Mouse (Mus musculus) myocyte (in vitro differentiated cells): ENCODE results near the gene Olfr901. TPM values are rescaled to one million over a fixed set of nuclear protein-coding genes. Genes with fewer than 3 reads are reported as not detected.
"Not testable (repeated sequence)": the region's sequence is repeated elsewhere in the genome, so short reads cannot be mapped to it uniquely, and the experiment has no call there.

Experiments used
- H3K27me3 ChIP-seq: one replicate; pipeline ENCODE4 v1.6.1; 2011; ENCODE audit not compliant: control insufficient read depth, insufficient read depth, insufficient read length
- H3K36me3 ChIP-seq: one replicate; pipeline ENCODE4 v1.6.1; 2011; ENCODE audit not compliant: control insufficient read depth, insufficient read depth
- H3K4me2 ChIP-seq: one replicate; pipeline ENCODE4 v1.6.1; 2011; ENCODE audit warnings: low read depth, control low read depth
- H3K4me3 ChIP-seq: one replicate; pipeline ENCODE4 v1.5.1; 2011; ENCODE audit warnings: mild to moderate bottlenecking, control low read depth, moderate library complexity
- H3K79me2 ChIP-seq: one replicate; pipeline ENCODE4 v1.6.1; 2011; ENCODE audit not compliant: control insufficient read depth, insufficient read depth
- H3ac ChIP-seq: one replicate; pipeline ENCODE4 v1.6.1; 2011; ENCODE audit not compliant: control insufficient read depth, insufficient read length
- CEBPB ChIP-seq: IDR thresholded peaks from 2 replicates; pipeline ENCODE4 v1.6.1; 2011; ENCODE audit warnings: mild to moderate bottlenecking, moderate library complexity; ENCODE audit not compliant: poor library complexity, insufficient read depth, severe bottlenecking
- E2F4 ChIP-seq: IDR thresholded peaks from one replicate; pipeline ENCODE4 v1.6.1; 2011; ENCODE audit warnings: mild to moderate bottlenecking, control low read depth, moderate library complexity; ENCODE audit not compliant: insufficient read depth
- MAX ChIP-seq: IDR thresholded peaks from one replicate; pipeline ENCODE4 v1.6.1; 2011; ENCODE audit warnings: low read depth, mild to moderate bottlenecking, control low read depth
- MYOD1 ChIP-seq, 3 experiments: IDR thresholded peaks; one replicate each; pipeline ENCODE4 v1.6.1; 2011; ENCODE audit warnings: control low read depth in 2 of 3, low read depth in 2 of 3, mild to moderate bottlenecking in 2 of 3, moderate library complexity in 1 of 3; ENCODE audit not compliant: insufficient read length in 2 of 3, control insufficient read depth in 1 of 3
- MYOG ChIP-seq, 3 experiments: IDR thresholded peaks; one replicate each; pipeline ENCODE4 v1.6.1; 2011; ENCODE audit warnings: control low read depth in 2 of 3, low read depth in 2 of 3, mild to moderate bottlenecking in 2 of 3; ENCODE audit not compliant: insufficient read length in 2 of 3, control insufficient read depth in 1 of 3, insufficient read depth in 1 of 3
- POLR2A ChIP-seq: IDR thresholded peaks from one replicate; pipeline ENCODE4 v1.6.1; 2011; ENCODE audit warnings: low read depth, mild to moderate bottlenecking, control low read depth, moderate library complexity; ENCODE audit not compliant: insufficient read length
- POLR2AphosphoS2 ChIP-seq: IDR thresholded peaks from one replicate; pipeline ENCODE4 v1.6.1; 2011; ENCODE audit warnings: low read depth, control low read depth; ENCODE audit not compliant: insufficient read length
- REST ChIP-seq: IDR thresholded peaks from one replicate; pipeline ENCODE4 v1.6.1; 2011; ENCODE audit warnings: mild to moderate bottlenecking, control low read depth, moderate library complexity; ENCODE audit not compliant: insufficient read depth, insufficient read length
- SRF ChIP-seq: IDR thresholded peaks from one replicate; pipeline ENCODE4 v1.6.1; 2011; ENCODE audit warnings: low read depth; ENCODE audit not compliant: control insufficient read depth, insufficient read length
- TCF12 ChIP-seq: IDR thresholded peaks from one replicate; pipeline ENCODE4 v1.6.1; 2011; ENCODE audit warnings: mild to moderate bottlenecking, control low read depth; ENCODE audit not compliant: poor library complexity, insufficient read depth, severe bottlenecking
- TCF3 ChIP-seq: IDR thresholded peaks from one replicate; pipeline ENCODE4 v1.6.1; 2011; ENCODE audit warnings: low read depth, control low read depth; ENCODE audit not compliant: insufficient read length
- USF1 ChIP-seq: IDR thresholded peaks from one replicate; pipeline ENCODE4 v1.6.1; 2011; ENCODE audit warnings: low read depth, mild to moderate bottlenecking, control low read depth, moderate library complexity
- polyA plus RNA-seq: library from polyadenylated mRNA; unstranded; fragments of >200 nt; fragmentation: generic; extraction: Trizol; gene quantifications from one replicate; pipeline ENCODE4 v1.2.1, GENCODE M21; 2012; ENCODE audit warnings: missing spikeins

Gene Olfr901
- polyA plus RNA-seq, result 0.01 TPM

GRCm38 (mm10) chr9:38429155-38429554, at the start of gene Olfr901:
TSS of gene Olfr901 (plus strand) at chr9:38429455.
- H3K4me2 ChIP-seq, result no peak within 1 kb of the TSS
- H3K27me3 ChIP-seq, result no peaks in the 10 kb centered on the region
- TF ChIP-seq REST, result no peak
- TF ChIP-seq POLR2A, result no peak
- TF ChIP-seq TCF3, result no peak
- no peak for TF ChIP-seq E2F4
- no peak for TF ChIP-seq TCF12
- no peak for TF ChIP-seq MYOD1 (IDR thresholded peaks at IDR 0.05; ENCODE audit: control insufficient read depth in 1 of 3, insufficient read length in 2 of 3, low read depth in 2 of 3)
- TF ChIP-seq MAX, result no peak
- TF ChIP-seq CEBPB, result no peak
- TF ChIP-seq SRF, result no peak
- TF ChIP-seq POLR2AphosphoS2, result no peak
- TF ChIP-seq MYOG (IDR thresholded peaks at IDR 0.05; ENCODE audit: control insufficient read depth in 1 of 3, insufficient read depth in 1 of 3, insufficient read length in 2 of 3, low read depth in 2 of 3), result no peak
- no peak for TF ChIP-seq USF1
- H3K36me3 ChIP-seq, result no peaks in the 10 kb centered on the region
- no peak within 1 kb of the TSS for H3ac ChIP-seq
- H3K4me3 ChIP-seq, result no peak within 1 kb of the TSS
- no peaks in the 10 kb centered on the region for H3K79me2 ChIP-seq

DNA sequence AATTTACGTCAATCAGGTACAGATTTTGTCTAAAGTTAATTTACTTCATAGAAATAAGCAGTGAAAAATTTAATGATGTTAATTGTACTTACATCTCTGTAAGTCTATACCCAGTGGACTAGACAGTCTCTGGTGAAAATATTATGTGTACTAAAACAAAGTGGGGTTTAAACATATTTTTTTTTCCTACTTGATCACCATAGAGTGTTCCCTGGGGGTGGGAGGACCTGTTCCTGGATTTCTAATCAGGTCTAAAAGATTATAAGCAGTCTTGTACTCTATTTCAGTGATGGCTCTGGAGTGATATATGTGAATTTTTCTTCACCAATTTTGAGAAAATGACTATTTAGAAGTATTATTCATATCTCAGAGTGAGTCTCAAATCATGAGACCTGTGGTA, 27.9 kb upstream of the Olfr901 start, which contains the start of gene Olfr147:
Gene Olfr147, plus strand, starts transcription at position 301 of the 400 bp plus-strand sequence.
- H3K36me3 ChIP-seq, result no peaks in the 10 kb centered on the region

GRCm38 (mm10) chr9:38407502-38407901, 21.8 kb upstream of the Olfr901 start:
- not testable (repeated sequence) for H3K27me3 ChIP-seq, H3K4me2 ChIP-seq, H3ac ChIP-seq, H3K79me2 ChIP-seq, H3K36me3 ChIP-seq, H3K4me3 ChIP-seq

More for the DNA sequence above, 27.9 kb upstream of the Olfr901 start, which contains the start of gene Olfr147:
- no peaks in the 10 kb centered on the region for H3K27me3 ChIP-seq
- no peaks in the 10 kb centered on the region for H3K79me2 ChIP-seq
- TF ChIP-seq SRF (no peak), POLR2A (no peak), TCF12 (no peak), USF1 (no peak), MYOG (IDR thresholded peaks at IDR 0.05; ENCODE audit: control insufficient read depth in 1 of 3, insufficient read depth in 1 of 3, insufficient read length in 2 of 3, low read depth in 2 of 3) (no peak), TCF3 (no peak), POLR2AphosphoS2 (no peak), MAX (no peak), MYOD1 (IDR thresholded peaks at IDR 0.05; ENCODE audit: control insufficient read depth in 1 of 3, insufficient read length in 2 of 3, low read depth in 2 of 3) (no peak), REST (no peak), CEBPB (no peak), E2F4 (no peak)
- no peak within 1 kb of the TSS for H3K4me3 ChIP-seq
- H3K4me2 ChIP-seq, result no peak within 1 kb of the TSS
- no peak within 1 kb of the TSS for H3ac ChIP-seq

DNA sequence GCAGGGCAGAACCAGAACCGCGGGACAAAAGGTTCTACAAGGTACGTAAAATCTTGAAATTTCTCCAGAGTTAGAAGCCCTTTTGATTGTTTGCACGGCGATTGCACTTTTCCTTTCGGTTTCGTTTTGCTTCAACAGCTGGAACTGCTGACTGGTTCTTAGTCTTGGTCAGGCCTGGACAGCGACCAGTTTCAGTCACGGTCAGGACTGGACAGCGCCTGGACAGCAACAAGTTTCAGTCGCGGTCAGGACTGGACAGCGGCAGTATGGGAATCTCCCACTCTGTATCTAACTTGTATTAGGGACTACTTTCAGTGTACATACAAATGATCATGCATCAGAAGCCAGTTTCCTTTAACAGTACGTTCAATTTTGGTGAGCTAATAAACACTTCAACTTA, 15.8 kb upstream of the Olfr901 start:
- H3K27me3 ChIP-seq, H3K4me2 ChIP-seq, H3K79me2 ChIP-seq, H3K36me3 ChIP-seq, H3K4me3 ChIP-seq, H3ac ChIP-seq: not testable (repeated sequence)

DNA sequence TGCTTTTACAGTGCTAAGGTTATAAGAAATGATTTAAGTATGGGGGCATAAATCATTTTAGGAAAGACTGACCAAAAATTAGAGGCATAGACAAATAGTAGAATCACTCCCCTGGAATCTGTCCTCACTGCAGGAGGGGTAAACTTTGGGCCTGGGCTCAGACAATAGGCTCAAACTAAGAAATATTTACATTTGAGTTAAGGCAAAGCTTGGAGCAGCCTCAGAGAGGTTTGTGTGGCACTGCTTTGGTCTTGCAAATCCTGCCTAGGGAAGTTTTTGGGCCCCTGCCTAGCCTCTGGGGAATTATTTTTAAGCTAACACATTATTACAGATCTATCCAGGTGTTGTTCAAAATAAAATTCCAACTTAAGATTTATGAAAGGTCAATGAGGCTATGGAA, 5.5 kb upstream of the Olfr901 start:
- no peak overlapping the region for H3K4me3 ChIP-seq
- no peaks in the 10 kb centered on the region for H3K79me2 ChIP-seq
- no peak overlapping the region for H3ac ChIP-seq
- H3K36me3 ChIP-seq, result no peaks in the 10 kb centered on the region
- H3K27me3 ChIP-seq, result no peaks in the 10 kb centered on the region
- no peak overlapping the region for H3K4me2 ChIP-seq
- TF ChIP-seq E2F4, result no peak
- no peak for TF ChIP-seq SRF
- no peak for TF ChIP-seq POLR2AphosphoS2
- TF ChIP-seq MYOG (IDR thresholded peaks at IDR 0.05; ENCODE audit: control insufficient read depth in 1 of 3, insufficient read depth in 1 of 3, insufficient read length in 2 of 3, low read depth in 2 of 3), result no peak
- no peak for TF ChIP-seq CEBPB
- no peak for TF ChIP-seq POLR2A
- TF ChIP-seq USF1, result no peak
- TF ChIP-seq TCF3, result no peak
- no peak for TF ChIP-seq MYOD1 (IDR thresholded peaks at IDR 0.05; ENCODE audit: control insufficient read depth in 1 of 3, insufficient read length in 2 of 3, low read depth in 2 of 3)
- no peak for TF ChIP-seq MAX
- TF ChIP-seq REST, result no peak
- no peak for TF ChIP-seq TCF12
